8 mouse cellular contexts compared by ENCODE assay signal in genomic region chr19:7143854-7144253, GRCm38 (mm10). TPM values are rescaled to one million over a fixed set of nuclear protein-coding genes. Genes with fewer than 3 reads are reported as not detected.
DNase-seq lines count a peak whose midpoint lies in the region; ATAC-seq and TF ChIP-seq lines count a peak whose summit lies in the region.

No protein-coding gene starts in this region.

- intact Hi-C loops in heart, postnatal 25 days (cut with DNase I) = no loop called here

- no peak for TF ChIP-seq POLR2A in bone marrow, adult 2 months (IDR thresholded peaks at IDR 0.05; ENCODE audit: borderline replicate concordance, control insufficient read depth, low read depth, low read length)

- peak; percentile 24 for DNase-seq in heart, postnatal 25 days (ENCODE audit: low spot score)
- DNase-seq in large intestine, adult 2 months (ENCODE audit: low read depth, low spot score) = peak; percentile 55
- DNase-seq in lung, postnatal 25 days (ENCODE audit: low spot score) = peak; percentile 56
- peak; percentile 82 to 84 for DNase-seq in right cerebral cortex, postnatal 10 days (ENCODE audit: low spot score in 2 of 2)
- peak; percentile 55 for DNase-seq in urinary bladder, postnatal 25 days (ENCODE audit: low spot score)

- H3K4me3 ChIP-seq in E14TG2a.4 (replicated peaks; ENCODE audit: low read length) = peak overlapping the region; percentile 54
- peak overlapping the region; percentile 47 for H3K4me3 ChIP-seq in bone marrow, adult 2 months (replicated peaks; ENCODE audit: control insufficient read depth, low read depth, low read length)
- peak overlapping the region; percentile 36 for H3K4me3 ChIP-seq in forebrain, embryonic 15.5 days

- H3K27ac ChIP-seq in bone marrow, adult 2 months (ENCODE audit: control insufficient read depth, insufficient read depth, low read depth, low read length, poor library complexity) = no peak overlapping the region
- H3K27ac ChIP-seq in forebrain, embryonic 15.5 days (replicated peaks) = peak overlapping the region; percentile 90

- H3K27me3 ChIP-seq in E14TG2a.4 (ENCODE audit: insufficient read depth, low read length) = peaks cover 76% of the 10 kb centered on the region
- no peaks in the 10 kb centered on the region for H3K27me3 ChIP-seq in forebrain, embryonic 15.5 days

- peak overlapping the region; percentile 41 for H3K9ac ChIP-seq in forebrain, embryonic 15.5 days (replicated peaks)

- no peaks in the 10 kb centered on the region for H3K36me3 ChIP-seq in E14TG2a.4 (ENCODE audit: insufficient read depth, low read length)
- no peaks in the 10 kb centered on the region for H3K36me3 ChIP-seq in forebrain, embryonic 15.5 days

- H3K4me1 ChIP-seq in E14TG2a.4 (replicated peaks; ENCODE audit: low read depth, low read length) = peaks cover 75% of the 10 kb centered on the region
- H3K4me1 ChIP-seq in bone marrow, adult 2 months (ENCODE audit: control insufficient read depth, insufficient read depth, low read length) = peaks cover 1% of the 10 kb centered on the region; the same call in 1 of the 2 replicates
- peaks cover 87% of the 10 kb centered on the region for H3K4me1 ChIP-seq in forebrain, embryonic 15.5 days

- ATAC-seq in forebrain, embryonic 15.5 days (replicated peaks) = peak; percentile 37; the same call in 1 of the 2 replicates

- H3K9me3 ChIP-seq in E14TG2a.4 (ENCODE audit: low read length) = no peaks in the 10 kb centered on the region
- no peaks in the 10 kb centered on the region for H3K9me3 ChIP-seq in forebrain, embryonic 15.5 days

- peak overlapping the region; percentile 46 for H3K4me2 ChIP-seq in forebrain, embryonic 15.5 days (replicated peaks)

- WGBS in bone marrow, adult 2 months = 2% methylated on average over 20 of the region's 20 CpGs
- under 1% methylated on average over 20 of the region's 20 CpGs for WGBS in forebrain, embryonic 15.5 days
- 2% methylated on average over 20 of the region's 20 CpGs for WGBS in large intestine, adult 2 months

- TF ChIP-seq CTCF in E14TG2a.4 (conservative IDR thresholded peaks at IDR 0.05; ENCODE audit: low read length) = no peak
- no peak for TF ChIP-seq CTCF in bone marrow, adult 2 months (IDR thresholded peaks at IDR 0.05; ENCODE audit: control insufficient read depth, insufficient read depth, low read length)

RNA-seq across cellular contexts. Expression of gene Flrt1, which starts 38.3 kb away (rescaled TPM):
- not detected in 2 replicates for polyA plus RNA-seq in bone marrow, adult 2 months (2011; ENCODE audit: insufficient read depth, insufficient read length, low replicate concordance, missing spikeins)
- 14.9 and 18.9 TPM in 2 replicates for polyA plus RNA-seq in forebrain, embryonic 15.5 days (2015; fragmentation: Nextera tagmentation; extraction: Ambion mirVana)
- 1 to 10 TPM; 1.1 to 1.4 TPM for total RNA-seq in heart, postnatal 25 days (2021)
- 0.14 TPM in 2 replicates for polyA plus RNA-seq in large intestine, adult 2 months (2012; rRNA removed)

Comparison
In these comparisons a context has a peak if more than half of its experiments do, and no peak if none do; other contexts are left out.
1. DNase-seq: peak in every context shown above with its lines; median percentile 83 in right cerebral cortex, postnatal 10 days; 56 in lung, postnatal 25 days; 55 in large intestine, adult 2 months; 55 in urinary bladder, postnatal 25 days; 24 in heart, postnatal 25 days.
2. RNA of gene Flrt1, which starts 38.3 kb away (polyA plus RNA-seq): 14.9 to 18.9 TPM in forebrain, embryonic 15.5 days; not detected in bone marrow, adult 2 months and 0.14 TPM in large intestine, adult 2 months; every median in the first group is over 10 times any median in the second.
3. Peak in every context shown above with its lines, with median percentiles within 50 percentile points of each other: H3K4me3 ChIP-seq.